Mouse (Mus musculus) bone marrow, adult 2 months (tissue): ENCODE measurements at regions not wholly inside any gene's neighbourhood (a gene's known extent, or its start where the extent isn't known, plus 50 kb on each side); places are given as distances from the start of the nearest gene placed in this dataset.

Source experiments
- H3K27ac ChIP-seq: fragments of 200-500 bp; 2 replicates; pipeline ENCODE4 v1.5.1; 2012; ENCODE audit warnings: low read depth, mild to moderate bottlenecking, control low read depth, inconsistent platforms, low read length; ENCODE audit not compliant: control insufficient read depth, poor library complexity, insufficient read depth
- H3K4me1 ChIP-seq: fragments of 200-500 bp; 2 replicates; pipeline ENCODE4 v1.6.1; 2011; ENCODE audit warnings: low read length; ENCODE audit not compliant: control insufficient read depth, insufficient read depth
- H3K4me3 ChIP-seq: fragments of 200-500 bp; replicated peaks from 2 replicates; pipeline ENCODE3; 2011; ENCODE audit warnings: mild to moderate bottlenecking, low read depth, low read length, control low read depth; ENCODE audit not compliant: control insufficient read depth
- CTCF ChIP-seq: fragments of 200-500 bp; IDR thresholded peaks from 2 replicates; pipeline ENCODE4 v1.5.1; 2011; ENCODE audit warnings: low read length, control low read depth; ENCODE audit not compliant: control insufficient read depth, insufficient read depth
- POLR2A ChIP-seq: fragments of 200-500 bp; IDR thresholded peaks from 2 replicates; pipeline ENCODE4 v1.6.1; 2011; ENCODE audit warnings: low read depth, mild to moderate bottlenecking, control low read depth, low read length, borderline replicate concordance; ENCODE audit not compliant: control insufficient read depth
- WGBS: fragments of 180-500 bp; shearing (Covaris S2); methylation state at CpG from one replicate; pipeline ENCODE4 v1.1.7; 2018; 5-methylcytosine and 5-hydroxymethylcytosine counted together

- Histone ChIP-seq H3K4me3 (no peak overlapping the region), H3K4me1 (no peaks in the 10 kb centered on the region; the same call in 1 of the 2 replicates), H3K27ac (no peak overlapping the region)
- TF ChIP-seq CTCF (no peak), POLR2A (no peak)
- 64% methylated on average over 1 of the region's 1 CpGs for WGBS
These were observed 125.5 kb downstream of the Tsen15 start for GRCm38 (mm10) chr1:152260950-152261349.

GRCm38 (mm10) chr1:152258258-152258657, 128.2 kb downstream of the Tsen15 start:
- no peak overlapping the region for H3K4me3 ChIP-seq
- no peak overlapping the region for H3K27ac ChIP-seq
- WGBS, result 74% methylated on average over 12 of the region's 12 CpGs
- TF ChIP-seq POLR2A (no peak), CTCF (no peak)
- peaks cover 5% of the 10 kb centered on the region; the same call in 1 of the 2 replicates for H3K4me1 ChIP-seq

- Histone ChIP-seq H3K4me1 (peaks cover 5% of the 10 kb centered on the region; the same call in 1 of the 2 replicates), H3K4me3 (no peak overlapping the region), H3K27ac (no peak overlapping the region)
- no peak for TF ChIP-seq CTCF
- no peak for TF ChIP-seq POLR2A
- WGBS, result 15% methylated on average over 4 of the region's 4 CpGs
These were observed 132.6 kb downstream of the Tsen15 start for GRCm38 (mm10) chr1:152253906-152254305.

- no peak overlapping the region for H3K27ac ChIP-seq
These were observed 133.0 kb downstream of the Tsen15 start for GRCm38 (mm10) chr1:152253486-152253885.

GRCm38 (mm10) chr1:152252658-152253267, 133.7 kb downstream of the Tsen15 start:
- Histone ChIP-seq H3K4me1 (peaks cover 5% of the 10 kb centered on the region; the same call in 1 of the 2 replicates), H3K27ac (no peak overlapping the region), H3K4me3 (no peak overlapping the region)
- TF ChIP-seq POLR2A (no peak), CTCF (no peak)
- WGBS, result 51% methylated on average over 9 of the region's 9 CpGs

More at GRCm38 (mm10) chr1:152253486-152253885, 133.0 kb downstream of the Tsen15 start:
- 41% methylated on average over 4 of the region's 4 CpGs for WGBS
- no peak overlapping the region for H3K4me3 ChIP-seq
- peaks cover 5% of the 10 kb centered on the region; the same call in 1 of the 2 replicates for H3K4me1 ChIP-seq
- TF ChIP-seq CTCF, result no peak
- TF ChIP-seq POLR2A, result no peak

GRCm38 (mm10) chr1:152241026-152241425, 145.5 kb downstream of the Tsen15 start:
- Histone ChIP-seq H3K4me3 (no peak overlapping the region), H3K27ac (no peak overlapping the region), H3K4me1 (no peaks in the 10 kb centered on the region)
- 95% methylated on average over 9 of the region's 9 CpGs for WGBS
- TF ChIP-seq POLR2A (no peak), CTCF (no peak)

- Histone ChIP-seq H3K4me1 (no peaks in the 10 kb centered on the region), H3K4me3 (no peak overlapping the region), H3K27ac (no peak overlapping the region)
- TF ChIP-seq CTCF, result no peak
- TF ChIP-seq POLR2A, result no peak
- 76% methylated on average over 6 of the region's 6 CpGs for WGBS
These were observed 147.1 kb downstream of the Tsen15 start for GRCm38 (mm10) chr1:152239376-152239775.

- Histone ChIP-seq H3K27ac (no peak overlapping the region), H3K4me3 (no peak overlapping the region), H3K4me1 (no peaks in the 10 kb centered on the region)
- TF ChIP-seq POLR2A (no peak), CTCF (no peak)
- 84% methylated on average over 4 of the region's 4 CpGs for WGBS
These were observed 145.4 kb upstream of the 1700025G04Rik start for GRCm38 (mm10) chr1:152235212-152235792.

- Histone ChIP-seq H3K4me1 (no peaks in the 10 kb centered on the region), H3K27ac (no peak overlapping the region), H3K4me3 (no peak overlapping the region)
- 90% methylated on average over 2 of the region's 2 CpGs for WGBS
- TF ChIP-seq CTCF, result no peak
- TF ChIP-seq POLR2A, result no peak
These were observed 144.8 kb upstream of the 1700025G04Rik start for GRCm38 (mm10) chr1:152234716-152235115.
